Mouse (Mus musculus) spleen, adult 2 months (tissue): ENCODE measurements around the gene Klc4.

Experiments used
- CTCF ChIP-seq: fragments of 200-500 bp; IDR thresholded peaks from 2 replicates; pipeline ENCODE4 v1.5.1; 2011; ENCODE audit warnings: mild to moderate bottlenecking, inconsistent platforms; ENCODE audit not compliant: insufficient read depth, insufficient read length, insufficient replicate concordance; ENCODE audit errors: extremely low read depth
- POLR2A ChIP-seq: fragments of 200-500 bp; IDR thresholded peaks from 2 replicates; pipeline ENCODE4 v1.6.1; 2011; ENCODE audit warnings: low read depth, low read length, inconsistent platforms

- TF ChIP-seq CTCF (no peak), POLR2A (no peak)
Observed at GRCm38 (mm10) chr17:46644152-46644805, 1.5 kb downstream of the Klc4 start.
